ENCODE assay signal across 21 mouse cellular contexts in the genomic region with DNA sequence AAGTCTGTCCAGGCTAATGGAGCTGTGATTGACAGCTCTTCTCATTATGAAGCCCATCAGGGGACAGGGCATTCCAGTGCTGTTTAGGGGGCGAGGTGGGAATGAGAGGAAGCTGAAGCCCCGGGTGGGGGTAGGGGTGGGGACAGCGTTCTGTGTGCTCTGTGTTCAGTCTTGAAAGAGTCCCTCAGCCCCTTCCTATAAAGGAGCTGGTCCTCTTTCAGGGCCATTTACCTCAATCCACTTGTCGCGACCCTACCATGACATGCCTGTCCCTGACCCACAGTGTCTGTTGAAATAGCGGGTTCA.
DNase-seq lines count a peak whose midpoint lies in the region; ATAC-seq lines count a peak whose summit lies in the region.
"Had no signal": no experiment of that assay in that cellular context is flagged by ENCODE, and none has a peak within 500 bp of the region (broad histone marks: within the 10 kb centered on the region; RNA-seq: fewer than 3 reads in every experiment).

No protein-coding gene starts in this region.

- 16% methylated on average over 6 of the region's 6 CpGs for WGBS in forebrain, embryonic 14.5 days
- WGBS in forebrain, embryonic 13.5 days: 22% methylated on average over 6 of the region's 6 CpGs
- 21% methylated on average over 6 of the region's 6 CpGs for WGBS in hindbrain, embryonic 12.5 days
- WGBS in hindbrain, embryonic 16.5 days: 29% methylated on average over 5 of the region's 6 CpGs

- H3K4me3 ChIP-seq in forebrain, embryonic 14.5 days (ENCODE audit: low read depth, low read length): no peak overlapping the region
- no peak overlapping the region for H3K4me3 ChIP-seq in forebrain, embryonic 13.5 days
- no peak overlapping the region for H3K4me3 ChIP-seq in hindbrain, embryonic 12.5 days
- no peak overlapping the region for H3K4me3 ChIP-seq in hindbrain, embryonic 16.5 days (ENCODE audit: low read length)
- H3K4me3 ChIP-seq: heart, embryonic 15.5 days; intestine, embryonic 15.5 days; left cerebral cortex, adult 2 months; limb, embryonic 15.5 days had no signal

- 0 out of 2 replicates have a peak, but pooled peaks cover 2% of the 10 kb centered on the region for H3K36me3 ChIP-seq in forebrain, embryonic 14.5 days (ENCODE audit: control insufficient read depth, insufficient read depth, low read length)
- no peaks in the 10 kb centered on the region for H3K36me3 ChIP-seq in forebrain, embryonic 13.5 days (ENCODE audit: poor library complexity, severe bottlenecking)
- H3K36me3 ChIP-seq in hindbrain, embryonic 12.5 days: no peaks in the 10 kb centered on the region
- no peaks in the 10 kb centered on the region for H3K36me3 ChIP-seq in hindbrain, embryonic 16.5 days (ENCODE audit: control insufficient read depth, insufficient read depth, low read length)
- H3K36me3 ChIP-seq: heart, embryonic 15.5 days; intestine, embryonic 15.5 days; limb, embryonic 15.5 days had no signal

- no peaks in the 10 kb centered on the region for H3K27me3 ChIP-seq in forebrain, embryonic 14.5 days (replicated peaks; ENCODE audit: control insufficient read depth, insufficient read depth, low read length)
- peaks cover 47% of the 10 kb centered on the region for H3K27me3 ChIP-seq in forebrain, embryonic 13.5 days
- H3K27me3 ChIP-seq in hindbrain, embryonic 12.5 days: no peaks in the 10 kb centered on the region; the same call in none of the 2 replicates
- H3K27me3 ChIP-seq in hindbrain, embryonic 16.5 days (replicated peaks; ENCODE audit: control insufficient read depth, insufficient read depth, low read length): no peaks in the 10 kb centered on the region
- H3K27me3 ChIP-seq: heart, embryonic 15.5 days; intestine, embryonic 15.5 days; limb, embryonic 15.5 days had no signal

- DNase-seq in forebrain, embryonic 14.5 days (ENCODE audit: low spot score): no peak
- DNase-seq in retina, postnatal 1 day: peak; percentile 50
- DNase-seq in retina, embryonic 14.5 days (ENCODE audit: low spot score): no peak
- DNase-seq in right cerebral cortex, postnatal 25 days: no peak
- DNase-seq: adrenal gland, adult 8-10 months; cerebellum, adult 11-12 months; cerebellum, postnatal 10 days; forebrain, postnatal 0 days; gastrocnemius, postnatal 36 days; kidney, adult 8-10 months; kidney, postnatal 10 days had no signal

- H3K4me1 ChIP-seq in forebrain, embryonic 14.5 days (ENCODE audit: control insufficient read depth, insufficient read depth, low read length): peaks cover 6% of the 10 kb centered on the region
- H3K4me1 ChIP-seq in forebrain, embryonic 13.5 days: peaks cover 22% of the 10 kb centered on the region
- H3K4me1 ChIP-seq in hindbrain, embryonic 12.5 days: peaks cover 28% of the 10 kb centered on the region
- peaks cover 14% of the 10 kb centered on the region for H3K4me1 ChIP-seq in hindbrain, embryonic 16.5 days (ENCODE audit: control insufficient read depth, insufficient read depth, low read depth, low read length)

- no peak overlapping the region for H3K27ac ChIP-seq in forebrain, embryonic 14.5 days (ENCODE audit: low read depth, low read length)
- H3K27ac ChIP-seq in forebrain, embryonic 13.5 days: no peak overlapping the region
- H3K27ac ChIP-seq in hindbrain, embryonic 12.5 days: no peak overlapping the region
- H3K27ac ChIP-seq in hindbrain, embryonic 16.5 days (ENCODE audit: low read depth, low read length): no peak overlapping the region
- H3K27ac ChIP-seq: heart, embryonic 15.5 days; intestine, embryonic 15.5 days; left cerebral cortex, adult 2 months; limb, embryonic 15.5 days; liver, embryonic 14.5 days had no signal

- H3K9ac ChIP-seq in forebrain, embryonic 14.5 days (ENCODE audit: low read length): no peak overlapping the region
- no peak overlapping the region for H3K9ac ChIP-seq in forebrain, embryonic 13.5 days
- no peak overlapping the region for H3K9ac ChIP-seq in hindbrain, embryonic 12.5 days
- no peak overlapping the region for H3K9ac ChIP-seq in hindbrain, embryonic 16.5 days (ENCODE audit: low read depth, low read length)
- H3K9ac ChIP-seq: forebrain, postnatal 0 days; heart, embryonic 15.5 days; intestine, embryonic 15.5 days; limb, embryonic 15.5 days; liver, embryonic 14.5 days; lung, embryonic 14.5 days had no signal

- no peaks in the 10 kb centered on the region for H3K9me3 ChIP-seq in forebrain, embryonic 14.5 days (replicated peaks; ENCODE audit: control insufficient read depth, low read length)
- no peaks in the 10 kb centered on the region for H3K9me3 ChIP-seq in forebrain, embryonic 13.5 days (replicated peaks)
- H3K9me3 ChIP-seq in hindbrain, embryonic 12.5 days (replicated peaks): no peaks in the 10 kb centered on the region
- H3K9me3 ChIP-seq in hindbrain, embryonic 16.5 days (ENCODE audit: control insufficient read depth, low read length): no peaks in the 10 kb centered on the region
- H3K9me3 ChIP-seq: heart, embryonic 15.5 days; intestine, embryonic 15.5 days; limb, embryonic 15.5 days had no signal

- no peak overlapping the region for H3K4me2 ChIP-seq in forebrain, embryonic 14.5 days (ENCODE audit: low read length)
- no peak overlapping the region for H3K4me2 ChIP-seq in forebrain, embryonic 13.5 days
- no peak overlapping the region for H3K4me2 ChIP-seq in hindbrain, embryonic 12.5 days (replicated peaks)
- no peak overlapping the region for H3K4me2 ChIP-seq in hindbrain, embryonic 16.5 days (ENCODE audit: low read length)
- H3K4me2 ChIP-seq: heart, embryonic 15.5 days; intestine, embryonic 15.5 days; limb, embryonic 15.5 days; lung, embryonic 14.5 days had no signal

- ATAC-seq in forebrain, embryonic 14.5 days: 0 out of 2 replicates have a peak, but pooled peaks have one; percentile 34
- no peak for ATAC-seq in forebrain, embryonic 13.5 days
- ATAC-seq in hindbrain, embryonic 12.5 days (ENCODE audit: low FRiP score): peak; percentile 67; the same call in 1 of the 2 replicates
- ATAC-seq in hindbrain, embryonic 16.5 days: no peak
- ATAC-seq: CD4-positive, CD25-positive, alpha-beta regulatory T cell, adult 4 months; forebrain, postnatal 0 days; intestine, embryonic 15.5 days had no signal

Comparison
In these comparisons a context has a peak if more than half of its experiments do, and no peak if none do; other contexts are left out.
1. ATAC-seq: peak in forebrain, embryonic 14.5 days (single experiment) and hindbrain, embryonic 12.5 days (single experiment); none in forebrain, embryonic 13.5 days (single experiment) and hindbrain, embryonic 16.5 days (single experiment).